Mouse (Mus musculus) kidney, adult 9 months (tissue): ENCODE results near the gene Akna.
A peak's percentile ranks its signal among the peaks of the same experiment; 100 is the strongest.

Source experiments
- DNase-seq: peaks from one replicate; pipeline ENCODE4 v3.0.0; 2022

Akna gene

GRCm38 (mm10) chr4:63403040-63403959 is at the start of gene Akna:
Gene Akna, minus strand, starts transcription at chr4:63403354.
- peak; percentile 86 for DNase-seq

DNA sequence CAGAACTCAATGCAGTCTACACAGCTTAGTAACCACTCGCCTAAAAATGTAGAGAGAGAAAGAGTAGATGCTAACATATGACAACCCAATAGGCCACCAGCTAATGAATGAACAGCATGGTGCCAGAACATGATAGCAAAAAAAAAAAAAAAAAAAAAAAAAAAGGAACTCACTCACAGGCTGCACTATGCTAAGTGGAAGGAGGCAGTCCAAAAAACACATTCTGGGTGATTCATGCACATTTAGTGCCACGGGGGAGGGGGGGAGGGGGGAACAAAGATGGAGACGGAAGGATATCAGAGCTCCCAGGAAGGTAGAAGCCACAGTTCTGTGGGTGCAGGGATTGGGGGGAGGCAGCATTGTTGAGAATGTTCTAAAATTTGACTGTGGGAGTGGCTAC is 49.4 kb upstream of the Akna start:
- no peak for DNase-seq

GRCm38 (mm10) chr4:63450551-63450950 is 47.4 kb upstream of the Akna start:
- no peak for DNase-seq

GRCm38 (mm10) chr4:63444362-63445066 is 41.4 kb upstream of the Akna start:
- no peak for DNase-seq

DNA sequence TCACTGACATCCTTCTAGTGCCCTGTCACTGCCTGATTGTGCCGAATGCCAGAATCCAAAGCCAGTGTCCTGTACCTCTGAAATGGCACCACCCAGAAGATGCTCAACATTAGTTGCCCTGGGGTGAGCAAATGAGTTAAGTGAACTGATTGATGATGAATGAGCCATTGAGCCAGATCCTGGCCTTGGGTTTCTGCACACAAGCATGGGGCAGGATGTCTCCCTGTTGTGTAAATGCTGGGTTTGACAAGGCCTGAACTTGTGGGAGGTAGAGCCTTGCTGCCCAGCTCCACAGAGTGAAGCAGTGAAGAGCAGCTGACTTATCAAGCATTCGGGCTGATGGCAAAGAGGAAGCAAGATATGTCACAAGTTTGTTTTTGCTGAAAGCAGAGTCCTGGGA is 39.9 kb upstream of the Akna start:
- DNase-seq, result no peak

GRCm38 (mm10) chr4:63441616-63442015 is 38.5 kb upstream of the Akna start:
- no peak for DNase-seq

GRCm38 (mm10) chr4:63440262-63440661 is 37.1 kb upstream of the Akna start:
- DNase-seq, result no peak

- DNase-seq, result no peak
Observed at GRCm38 (mm10) chr4:63437968-63438367, 34.8 kb upstream of the Akna start.

GRCm38 (mm10) chr4:63437119-63437815 is 34.1 kb upstream of the Akna start:
- no peak for DNase-seq

- DNase-seq, result no peak
Observed at GRCm38 (mm10) chr4:63435402-63435801, 32.2 kb upstream of the Akna start.

DNA sequence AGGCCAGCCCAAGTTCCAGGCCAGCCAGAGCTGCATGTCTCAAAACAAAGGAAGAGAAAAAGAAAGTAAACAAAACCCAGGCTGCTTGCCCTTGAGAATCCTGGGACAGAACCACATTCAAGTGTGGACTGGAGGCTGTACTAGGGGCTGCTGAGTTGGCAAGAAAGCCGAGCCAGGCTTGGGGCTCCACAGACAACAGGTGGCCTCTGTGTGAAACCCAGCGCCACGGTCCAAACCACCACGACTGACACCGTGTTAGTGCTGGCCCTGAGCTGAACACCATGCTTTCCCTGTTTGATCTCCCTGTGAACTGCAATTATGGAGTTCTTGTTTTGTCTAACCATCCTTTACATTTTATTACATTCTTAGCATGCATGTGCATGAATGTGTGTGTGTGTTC is 27.9 kb upstream of the Akna start:
- DNase-seq, result no peak

DNA sequence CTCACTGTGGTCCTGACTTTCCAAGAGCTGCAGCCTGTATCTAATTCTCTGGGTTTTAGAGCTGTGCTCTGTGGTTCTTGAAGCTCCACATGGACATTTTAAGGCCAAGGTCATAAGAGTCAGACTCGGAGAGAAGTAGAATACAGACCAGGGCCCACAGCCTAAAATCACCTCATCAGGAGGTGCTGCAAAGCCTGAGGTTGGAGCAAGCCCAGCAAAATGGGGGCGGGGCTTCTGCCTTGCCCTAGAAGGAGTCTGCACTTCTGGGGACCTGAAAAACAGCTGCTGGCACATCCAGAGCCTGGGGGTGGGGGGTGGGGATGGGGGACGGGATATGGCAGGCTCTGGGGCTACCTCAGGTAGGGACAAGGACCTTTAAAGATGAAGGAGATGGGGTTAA is 27.2 kb upstream of the Akna start:
- DNase-seq, result no peak

GRCm38 (mm10) chr4:63426308-63426707 is 23.2 kb upstream of the Akna start:
- no peak for DNase-seq

DNA sequence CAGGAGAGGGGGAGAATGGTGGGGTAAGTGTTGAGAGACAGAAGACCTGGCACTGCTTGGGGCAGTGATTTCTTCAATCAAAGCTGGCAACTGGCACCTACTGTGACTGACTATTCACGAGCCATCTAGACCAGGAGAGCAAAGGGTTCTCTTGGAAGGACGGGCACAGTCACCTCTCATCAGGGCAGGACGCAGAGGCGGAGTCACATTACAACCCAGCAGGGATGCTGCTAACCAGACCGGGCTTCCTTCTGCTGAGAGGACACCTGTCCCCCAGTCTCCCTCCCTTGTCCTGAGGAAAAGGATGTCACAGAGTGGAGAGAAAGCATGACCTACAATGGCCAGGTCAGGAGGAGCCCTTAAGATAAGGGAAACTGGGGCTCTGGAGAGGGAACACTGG is 20.7 kb upstream of the Akna start:
- DNase-seq, result no peak

GRCm38 (mm10) chr4:63423231-63423630 is 20.1 kb upstream of the Akna start:
- no peak for DNase-seq

DNA sequence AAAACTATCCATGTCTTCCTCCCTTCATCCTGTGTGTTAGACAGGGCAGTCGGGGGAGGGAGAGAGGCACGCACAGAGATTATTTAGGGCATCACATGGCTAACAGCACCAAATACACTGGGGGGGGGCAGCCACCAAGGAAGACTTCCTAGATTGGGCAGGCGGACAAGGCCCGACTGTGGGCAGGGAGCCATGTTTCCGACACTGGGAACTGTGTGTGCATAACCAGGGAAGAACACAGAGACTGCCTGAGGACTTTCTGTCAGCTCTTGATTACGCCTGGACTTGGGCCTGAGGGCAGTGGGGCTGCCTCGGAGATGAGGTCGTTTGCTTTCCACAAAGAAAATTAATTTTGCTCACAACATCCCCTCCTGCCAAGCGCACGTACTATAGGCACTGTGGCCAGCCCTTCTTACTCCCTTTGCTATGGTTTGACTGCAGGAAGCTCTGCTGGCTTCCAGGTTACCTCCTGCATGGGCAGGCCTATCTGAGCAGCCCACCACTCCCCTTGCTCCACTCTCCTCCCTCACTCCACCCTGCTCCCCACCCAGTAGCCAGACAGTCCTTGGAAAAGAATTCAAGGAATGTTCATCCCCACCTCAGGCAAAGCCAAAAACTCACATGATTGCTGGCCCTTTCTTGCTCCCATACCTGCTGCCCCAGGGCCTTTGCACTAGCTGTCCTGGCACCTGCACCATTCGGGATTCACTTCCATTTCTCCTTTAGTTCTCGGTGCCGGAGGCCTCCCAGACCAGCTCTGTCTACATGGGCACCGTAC is 17.2 kb upstream of the Akna start:
- no peak for DNase-seq

DNA sequence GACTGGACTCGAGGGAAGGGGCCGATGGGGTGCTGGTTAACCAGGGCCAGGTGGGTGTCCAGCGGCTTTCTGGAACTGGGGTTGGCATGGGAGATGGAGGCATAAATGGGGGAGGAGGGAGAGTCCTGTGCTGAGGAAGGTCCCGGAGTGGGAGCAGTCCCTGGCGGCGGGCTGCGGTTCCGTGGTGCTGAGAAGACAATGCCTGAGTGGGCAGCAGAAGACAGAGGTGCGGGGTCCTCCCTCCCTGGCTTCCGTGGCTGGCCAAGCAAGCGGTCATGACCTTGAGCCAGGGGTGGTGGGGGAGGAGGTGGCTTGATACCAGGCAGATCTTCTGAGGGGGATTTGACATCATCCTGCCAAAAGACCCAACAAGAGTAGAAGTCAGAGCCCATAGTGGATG is 15.1 kb upstream of the Akna start:
- no peak for DNase-seq

DNA sequence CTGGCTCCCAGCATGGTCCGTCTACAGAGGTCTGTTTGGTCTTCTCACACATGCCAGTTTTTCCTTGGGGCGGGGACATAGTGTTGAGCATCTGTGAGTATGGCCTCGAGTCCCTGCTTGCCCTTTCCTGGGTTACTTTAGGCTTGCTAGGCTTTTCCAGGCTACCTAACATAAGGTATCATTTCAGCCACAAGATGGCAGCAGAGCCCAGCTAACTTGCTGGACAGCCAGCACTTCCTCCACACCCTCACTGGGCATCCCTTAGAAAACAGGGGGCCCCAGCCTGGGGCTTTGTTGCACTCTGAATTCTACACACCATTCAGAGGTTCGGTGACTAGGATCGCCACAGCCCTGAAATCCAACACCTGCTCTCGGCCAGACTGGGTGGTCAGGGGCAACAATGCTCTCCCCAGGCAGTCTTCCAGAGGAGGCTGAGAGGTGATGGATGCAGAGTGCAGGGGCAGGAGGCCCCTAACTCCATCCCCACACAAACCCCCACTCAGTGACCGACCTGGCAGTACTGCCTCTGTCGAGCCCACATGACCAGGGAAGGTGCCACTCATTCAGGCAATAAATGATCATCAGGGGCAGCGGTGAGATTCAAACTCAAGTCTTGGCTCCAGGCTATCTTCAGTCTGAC is 14.3 kb upstream of the Akna start:
- peak; percentile 86 for DNase-seq

GRCm38 (mm10) chr4:63414951-63415350 is 11.8 kb upstream of the Akna start:
- DNase-seq, result no peak

DNA sequence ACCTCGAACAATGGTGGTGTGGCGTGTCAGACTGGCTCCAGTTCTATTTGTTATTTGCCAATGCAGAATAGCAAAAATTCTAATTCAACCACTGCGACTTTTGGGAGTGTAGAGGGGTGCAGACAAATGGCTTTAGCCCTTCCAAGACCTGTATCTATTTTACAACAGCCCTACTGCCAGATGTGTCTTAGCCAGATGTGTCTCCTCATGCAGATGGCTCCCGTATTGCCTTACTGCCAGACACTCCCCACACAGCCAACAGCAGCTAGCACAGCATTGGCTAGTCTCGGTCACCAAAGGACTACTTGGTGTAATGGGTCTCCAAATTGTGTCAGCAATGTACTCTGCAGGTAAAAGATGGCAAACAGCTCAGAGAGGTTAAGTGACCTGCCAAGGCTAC is 8.1 kb upstream of the Akna start:
- DNase-seq, result no peak

DNA sequence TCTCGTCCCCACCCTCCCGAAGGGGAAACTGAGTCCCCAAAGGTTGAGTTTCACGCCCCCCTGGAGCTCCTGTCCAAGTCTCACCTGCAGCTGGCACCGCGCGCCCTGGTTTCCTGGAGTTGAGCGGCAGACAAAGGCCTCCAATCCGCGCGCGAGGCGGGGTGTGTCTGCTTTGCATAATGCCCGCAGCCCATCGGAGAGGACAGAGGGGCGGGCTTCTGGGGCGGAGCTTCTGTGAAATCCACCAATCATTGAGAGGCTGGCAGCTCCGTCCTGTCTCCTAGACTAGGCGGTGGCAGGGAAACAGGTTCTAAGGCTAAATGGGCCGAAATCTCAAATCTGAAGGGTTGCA is 7.4 kb upstream of the Akna start:
- DNase-seq, result peak; percentile 94

- DNase-seq, result no peak
Observed at GRCm38 (mm10) chr4:63409908-63410582, 6.9 kb upstream of the Akna start.
